Mouse (Mus musculus): Measurements from ENCODE around the gene Lce3e. TPM values are rescaled to one million over a fixed set of nuclear protein-coding genes. Genes with fewer than 3 reads are reported as not detected.

The Lce3e gene
- polyA plus RNA-seq, 1 experiment from 2014 or later: not detected

DNA sequence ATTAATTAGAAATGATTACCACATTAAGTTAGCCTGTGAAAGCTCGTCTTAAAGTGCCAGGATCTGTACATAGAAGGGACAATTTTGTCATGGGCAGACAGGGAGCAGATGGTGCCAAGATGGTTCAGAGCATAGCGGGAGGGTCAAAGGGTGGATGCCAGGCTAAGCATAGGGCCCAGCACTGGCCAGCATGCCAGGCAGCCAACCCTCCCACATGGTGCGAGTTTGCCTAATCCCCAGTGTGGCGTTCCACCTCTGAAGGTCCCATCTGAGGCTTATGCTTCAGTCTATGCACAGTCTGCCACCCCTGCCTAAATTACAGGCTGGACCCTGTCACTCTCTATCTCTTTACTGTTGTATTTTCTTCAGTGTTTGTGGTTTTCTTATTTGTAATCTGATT is 36.0 kb downstream of the Lce3e start:
- H3K4me3 ChIP-seq (ENCODE audit: low read length): no peak overlapping the region
- no peaks in the 10 kb centered on the region for H3K36me3 ChIP-seq (ENCODE audit: control insufficient read depth, insufficient read depth, low read length)
- H3K9ac ChIP-seq (ENCODE audit: low read length): no peak overlapping the region
- ATAC-seq (ENCODE audit: low read depth): no peak
- H3K9me3 ChIP-seq (ENCODE audit: control insufficient read depth, low read length): no peaks in the 10 kb centered on the region
- H3K27me3 ChIP-seq (ENCODE audit: control insufficient read depth, insufficient read depth, low read depth, low read length): no peaks in the 10 kb centered on the region
- H3K4me2 ChIP-seq (ENCODE audit: low read depth, low read length): no peak overlapping the region
- H3K27ac ChIP-seq (ENCODE audit: low read length): no peak overlapping the region
- H3K4me1 ChIP-seq (replicated peaks; ENCODE audit: control insufficient read depth, insufficient read depth, low read length): no peaks in the 10 kb centered on the region
- WGBS: 63% methylated on average over 4 of the region's 4 CpGs

DNA sequence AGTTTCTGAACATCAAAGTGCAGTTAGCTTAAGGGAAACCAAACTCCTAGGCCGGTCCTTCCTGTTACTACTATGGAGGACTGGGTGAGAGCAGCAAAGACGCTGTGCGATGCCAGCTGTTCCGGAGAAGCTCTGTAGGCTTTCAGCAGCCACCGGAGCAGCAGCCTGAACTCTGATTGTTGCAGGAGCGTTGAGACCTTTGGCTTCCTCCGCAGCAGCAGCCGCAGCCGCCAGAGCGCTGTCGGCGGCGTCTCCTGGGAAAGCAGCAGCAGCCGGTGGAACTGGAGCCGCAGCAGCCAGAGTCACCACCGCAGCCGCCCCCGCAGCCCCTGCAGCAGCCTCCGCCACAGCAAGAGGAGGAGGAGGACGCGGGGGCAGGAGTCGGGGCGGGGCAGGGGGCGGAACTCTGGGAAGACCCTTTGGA is 47.5 kb downstream of the Lce3e start:
- WGBS: 0% methylated on average over 20 of the region's 24 CpGs
- ATAC-seq (ENCODE audit: low read depth): peak; percentile 69
- Histone ChIP-seq H3K9ac (ENCODE audit: low read length) (peak overlapping the region; percentile 61), H3K4me2 (ENCODE audit: low read depth, low read length) (peak overlapping the region; percentile 92), H3K27ac (ENCODE audit: low read length) (no peak overlapping the region), H3K27me3 (ENCODE audit: control insufficient read depth, insufficient read depth, low read depth, low read length) (no peaks in the 10 kb centered on the region), H3K36me3 (ENCODE audit: control insufficient read depth, insufficient read depth, low read length) (no peaks in the 10 kb centered on the region), H3K4me1 (replicated peaks; ENCODE audit: control insufficient read depth, insufficient read depth, low read length) (no peaks in the 10 kb centered on the region), H3K9me3 (ENCODE audit: control insufficient read depth, low read length) (no peaks in the 10 kb centered on the region), H3K4me3 (ENCODE audit: low read length) (peak overlapping the region; percentile 57)

GRCm38 (mm10) chr3:93014871-93015270 is 48.0 kb downstream of the Lce3e start:
- no peaks in the 10 kb centered on the region for H3K9me3 ChIP-seq (ENCODE audit: control insufficient read depth, low read length)
- H3K4me1 ChIP-seq (replicated peaks; ENCODE audit: control insufficient read depth, insufficient read depth, low read length): no peaks in the 10 kb centered on the region
- ATAC-seq (ENCODE audit: low read depth): no peak
- peak overlapping the region; percentile 61 for H3K9ac ChIP-seq (ENCODE audit: low read length)
- 24% methylated on average over 5 of the region's 5 CpGs for WGBS
- H3K36me3 ChIP-seq (ENCODE audit: control insufficient read depth, insufficient read depth, low read length): no peaks in the 10 kb centered on the region
- H3K4me2 ChIP-seq (ENCODE audit: low read depth, low read length): peak overlapping the region; percentile 92
- H3K27me3 ChIP-seq (ENCODE audit: control insufficient read depth, insufficient read depth, low read depth, low read length): no peaks in the 10 kb centered on the region
- H3K27ac ChIP-seq (ENCODE audit: low read length): no peak overlapping the region
- peak overlapping the region; percentile 57 for H3K4me3 ChIP-seq (ENCODE audit: low read length)

GRCm38 (mm10) chr3:93015460-93016104 is 48.7 kb downstream of the Lce3e start, which contains the start of gene Crct1:
Gene Crct1 (minus strand): TSS chr3:93015687.
- Histone ChIP-seq H3K4me3 (ENCODE audit: low read length) (peak within 1 kb of the TSS; percentile 57), H3K4me2 (ENCODE audit: low read depth, low read length) (peak within 1 kb of the TSS; percentile 92), H3K27ac (ENCODE audit: low read length) (no peak within 1 kb of the TSS), H3K27me3 (ENCODE audit: control insufficient read depth, insufficient read depth, low read depth, low read length) (no peaks in the 10 kb centered on the region), H3K36me3 (ENCODE audit: control insufficient read depth, insufficient read depth, low read length) (no peaks in the 10 kb centered on the region), H3K4me1 (replicated peaks; ENCODE audit: control insufficient read depth, insufficient read depth, low read length) (no peaks in the 10 kb centered on the region), H3K9ac (ENCODE audit: low read length) (peak within 1 kb of the TSS; percentile 61), H3K9me3 (ENCODE audit: control insufficient read depth, low read length) (no peaks in the 10 kb centered on the region)
- no peak; the same call in 1 of the 2 replicates for ATAC-seq (ENCODE audit: low read depth)
- 16% methylated on average over 4 of the region's 4 CpGs for WGBS

Other genes with a start within 250 kb of the Lce3e start
- not detected in 2 replicates for gene Lce1f, start 246.7 kb upstream of the Lce3e start, polyA plus RNA-seq (2015; fragmentation: Nextera tagmentation; extraction: Ambion mirVana)
- gene Gm38119, start 228.0 kb upstream of the Lce3e start, polyA plus RNA-seq (2015; fragmentation: Nextera tagmentation; extraction: Ambion mirVana): not detected in 2 replicates
- not detected in 2 replicates for gene Lce1g, start 214.7 kb upstream of the Lce3e start, polyA plus RNA-seq (2015; fragmentation: Nextera tagmentation; extraction: Ambion mirVana)
- not detected in 2 replicates for gene Lce1h, start 202.0 kb upstream of the Lce3e start, polyA plus RNA-seq (2015; fragmentation: Nextera tagmentation; extraction: Ambion mirVana)
- not detected in 2 replicates for gene Lce1i, start 188.2 kb upstream of the Lce3e start, polyA plus RNA-seq (2015; fragmentation: Nextera tagmentation; extraction: Ambion mirVana)
- not detected in 2 replicates for gene Lce1j, start 176.5 kb upstream of the Lce3e start, polyA plus RNA-seq (2015; fragmentation: Nextera tagmentation; extraction: Ambion mirVana)
- gene Lce1k, start 159.2 kb upstream of the Lce3e start, polyA plus RNA-seq (2015; fragmentation: Nextera tagmentation; extraction: Ambion mirVana): not detected in 2 replicates
- gene Kprp, start 139.8 kb upstream of the Lce3e start, polyA plus RNA-seq (2015; fragmentation: Nextera tagmentation; extraction: Ambion mirVana): not detected in 2 replicates
- gene Lce1l, start 115.8 kb upstream of the Lce3e start, polyA plus RNA-seq (2015; fragmentation: Nextera tagmentation; extraction: Ambion mirVana): not detected in 2 replicates
- gene 2310050C09Rik, start 96.8 kb upstream of the Lce3e start, polyA plus RNA-seq (2015; fragmentation: Nextera tagmentation; extraction: Ambion mirVana): not detected in 2 replicates
- not detected in 2 replicates for gene Lce3a, start 40.8 kb upstream of the Lce3e start, polyA plus RNA-seq (2015; fragmentation: Nextera tagmentation; extraction: Ambion mirVana)
- not detected in 2 replicates for gene Lce3b, start 34.1 kb upstream of the Lce3e start, polyA plus RNA-seq (2015; fragmentation: Nextera tagmentation; extraction: Ambion mirVana)
- gene Lce3c, start 22.6 kb upstream of the Lce3e start, polyA plus RNA-seq (2015; fragmentation: Nextera tagmentation; extraction: Ambion mirVana): not detected in 2 replicates
- gene Lce3d, start 9.7 kb upstream of the Lce3e start, polyA plus RNA-seq (2015; fragmentation: Nextera tagmentation; extraction: Ambion mirVana): not detected in 2 replicates
- gene Lce3f, start 25.2 kb downstream of the Lce3e start, polyA plus RNA-seq (2015; fragmentation: Nextera tagmentation; extraction: Ambion mirVana): 0.70 TPM in 1 of 2 replicates, not detected in the other
- 1.5 TPM in 1 of 2 replicates, not detected in the other for gene Crct1, start 48.6 kb downstream of the Lce3e start, polyA plus RNA-seq (2015; fragmentation: Nextera tagmentation; extraction: Ambion mirVana)
- gene Lce1m, start 52.0 kb downstream of the Lce3e start, polyA plus RNA-seq (2015; fragmentation: Nextera tagmentation; extraction: Ambion mirVana): 0.58 TPM in 1 of 2 replicates, not detected in the other
- gene Gm4858, start 101.8 kb downstream of the Lce3e start, polyA plus RNA-seq (2015; fragmentation: Nextera tagmentation; extraction: Ambion mirVana): not detected in 2 replicates
- gene Crnn, start 177.7 kb downstream of the Lce3e start, polyA plus RNA-seq (2015; fragmentation: Nextera tagmentation; extraction: Ambion mirVana): not detected in 2 replicates
- gene Flg2, start 230.2 kb downstream of the Lce3e start, polyA plus RNA-seq (2015; fragmentation: Nextera tagmentation; extraction: Ambion mirVana): not detected in 2 replicates

Data from lung, embryonic 16.5 days (tissue).